Mouse (Mus musculus): ENCODE results near the gene Pkd1. TPM values are rescaled to one million over a fixed set of nuclear protein-coding genes. Genes with fewer than 3 reads are reported as not detected.

The Pkd1 gene
- polyA plus RNA-seq, 1 experiment from 2014 or later: 23.9 TPM

- Histone ChIP-seq H3K36me3 (ENCODE audit: control insufficient read depth, insufficient read depth, low read length) (no peaks in the 10 kb centered on the region), H3K9me3 (ENCODE audit: control insufficient read depth, low read length) (no peaks in the 10 kb centered on the region), H3K4me2 (ENCODE audit: low read depth, low read length, severe bottlenecking) (no peak overlapping the region), H3K4me3 (ENCODE audit: low read depth, low read length) (no peak overlapping the region), H3K27ac (ENCODE audit: low read depth, low read length) (no peak overlapping the region), H3K9ac (ENCODE audit: low read length) (no peak overlapping the region), H3K27me3 (ENCODE audit: control insufficient read depth, insufficient read depth, low read length) (no peaks in the 10 kb centered on the region), H3K4me1 (replicated peaks; ENCODE audit: control insufficient read depth, insufficient read depth, low read length) (peaks cover 5% of the 10 kb centered on the region; the same call in 1 of the 2 replicates)
- 91% methylated on average over 4 of the region's 4 CpGs for WGBS
- ATAC-seq (replicated peaks; ENCODE audit: low FRiP score) (no peak), DNase-seq (ENCODE audit: low spot score) (no peak)
Observed at GRCm38 (mm10) chr17:24638214-24638613, 88.6 kb downstream of the Pkd1 start.

- H3K36me3 ChIP-seq (ENCODE audit: control insufficient read depth, insufficient read depth, low read length): no peaks in the 10 kb centered on the region
- no peak overlapping the region for H3K9ac ChIP-seq (ENCODE audit: low read length)
- no peak overlapping the region for H3K4me2 ChIP-seq (ENCODE audit: low read depth, low read length, severe bottlenecking)
- ATAC-seq (replicated peaks; ENCODE audit: low FRiP score): no peak
- H3K4me3 ChIP-seq (ENCODE audit: low read depth, low read length): no peak overlapping the region
- no peaks in the 10 kb centered on the region for H3K9me3 ChIP-seq (ENCODE audit: control insufficient read depth, low read length)
- H3K4me1 ChIP-seq (replicated peaks; ENCODE audit: control insufficient read depth, insufficient read depth, low read length): peaks cover under 1% of the 10 kb centered on the region; the same call in 1 of the 2 replicates
- WGBS: 68% methylated on average over 9 of the region's 9 CpGs
- DNase-seq (ENCODE audit: low spot score): no peak
- H3K27ac ChIP-seq (ENCODE audit: low read depth, low read length): no peak overlapping the region
- no peaks in the 10 kb centered on the region for H3K27me3 ChIP-seq (ENCODE audit: control insufficient read depth, insufficient read depth, low read length)
Observed at GRCm38 (mm10) chr17:24638840-24639239, 89.2 kb downstream of the Pkd1 start.

- WGBS: 83% methylated on average over 5 of the region's 5 CpGs
- no peak overlapping the region for H3K27ac ChIP-seq (ENCODE audit: low read depth, low read length)
- no peak overlapping the region for H3K9ac ChIP-seq (ENCODE audit: low read length)
- H3K4me2 ChIP-seq (ENCODE audit: low read depth, low read length, severe bottlenecking): no peak overlapping the region
- H3K27me3 ChIP-seq (ENCODE audit: control insufficient read depth, insufficient read depth, low read length): no peaks in the 10 kb centered on the region
- H3K4me3 ChIP-seq (ENCODE audit: low read depth, low read length): no peak overlapping the region
- H3K4me1 ChIP-seq (replicated peaks; ENCODE audit: control insufficient read depth, insufficient read depth, low read length): no peaks in the 10 kb centered on the region
- no peaks in the 10 kb centered on the region for H3K9me3 ChIP-seq (ENCODE audit: control insufficient read depth, low read length)
- no peaks in the 10 kb centered on the region for H3K36me3 ChIP-seq (ENCODE audit: control insufficient read depth, insufficient read depth, low read length)
- no peak for ATAC-seq (replicated peaks; ENCODE audit: low FRiP score)
- DNase-seq (ENCODE audit: low spot score): no peak
Observed at GRCm38 (mm10) chr17:24639571-24639988, 89.9 kb downstream of the Pkd1 start.

- H3K9me3 ChIP-seq (ENCODE audit: control insufficient read depth, low read length): no peaks in the 10 kb centered on the region
- no peak overlapping the region for H3K9ac ChIP-seq (ENCODE audit: low read length)
- no peaks in the 10 kb centered on the region for H3K36me3 ChIP-seq (ENCODE audit: control insufficient read depth, insufficient read depth, low read length)
- H3K4me2 ChIP-seq (ENCODE audit: low read depth, low read length, severe bottlenecking): no peak overlapping the region
- H3K4me1 ChIP-seq (replicated peaks; ENCODE audit: control insufficient read depth, insufficient read depth, low read length): no peaks in the 10 kb centered on the region
- DNase-seq (ENCODE audit: low spot score): no peak
- H3K27ac ChIP-seq (ENCODE audit: low read depth, low read length): no peak overlapping the region
- no peak for ATAC-seq (replicated peaks; ENCODE audit: low FRiP score)
- H3K27me3 ChIP-seq (ENCODE audit: control insufficient read depth, insufficient read depth, low read length): no peaks in the 10 kb centered on the region
- WGBS: 86% methylated on average over 7 of the region's 7 CpGs
- H3K4me3 ChIP-seq (ENCODE audit: low read depth, low read length): no peak overlapping the region
Observed at GRCm38 (mm10) chr17:24640119-24640518, 90.5 kb downstream of the Pkd1 start.

- ATAC-seq (replicated peaks; ENCODE audit: low FRiP score): no peak
- WGBS: 96% methylated on average over 15 of the region's 15 CpGs
Observed at GRCm38 (mm10) chr17:24640581-24640980, 90.9 kb downstream of the Pkd1 start.

GRCm38 (mm10) chr17:24641944-24642343 lies 92.3 kb downstream of the Pkd1 start:
- no peak overlapping the region for H3K4me3 ChIP-seq (ENCODE audit: low read depth, low read length)
- no peak overlapping the region for H3K4me2 ChIP-seq (ENCODE audit: low read depth, low read length, severe bottlenecking)
- no peak overlapping the region for H3K9ac ChIP-seq (ENCODE audit: low read length)
- DNase-seq (ENCODE audit: low spot score): no peak
- H3K4me1 ChIP-seq (replicated peaks; ENCODE audit: control insufficient read depth, insufficient read depth, low read length): no peaks in the 10 kb centered on the region
- no peak for ATAC-seq (replicated peaks; ENCODE audit: low FRiP score)
- no peak overlapping the region for H3K27ac ChIP-seq (ENCODE audit: low read depth, low read length)
- no peaks in the 10 kb centered on the region for H3K27me3 ChIP-seq (ENCODE audit: control insufficient read depth, insufficient read depth, low read length)
- no peaks in the 10 kb centered on the region for H3K9me3 ChIP-seq (ENCODE audit: control insufficient read depth, low read length)
- no peaks in the 10 kb centered on the region for H3K36me3 ChIP-seq (ENCODE audit: control insufficient read depth, insufficient read depth, low read length)
- WGBS: 94% methylated on average over 14 of the region's 14 CpGs

More at GRCm38 (mm10) chr17:24640581-24640980, 90.9 kb downstream of the Pkd1 start:
- Histone ChIP-seq H3K27me3 (ENCODE audit: control insufficient read depth, insufficient read depth, low read length) (no peaks in the 10 kb centered on the region), H3K9me3 (ENCODE audit: control insufficient read depth, low read length) (no peaks in the 10 kb centered on the region), H3K4me1 (replicated peaks; ENCODE audit: control insufficient read depth, insufficient read depth, low read length) (no peaks in the 10 kb centered on the region), H3K9ac (ENCODE audit: low read length) (no peak overlapping the region), H3K27ac (ENCODE audit: low read depth, low read length) (no peak overlapping the region), H3K4me3 (ENCODE audit: low read depth, low read length) (no peak overlapping the region), H3K4me2 (ENCODE audit: low read depth, low read length, severe bottlenecking) (no peak overlapping the region), H3K36me3 (ENCODE audit: control insufficient read depth, insufficient read depth, low read length) (no peaks in the 10 kb centered on the region)
- DNase-seq (ENCODE audit: low spot score): no peak

- no peak overlapping the region for H3K4me2 ChIP-seq (ENCODE audit: low read depth, low read length, severe bottlenecking)
- H3K27me3 ChIP-seq (ENCODE audit: control insufficient read depth, insufficient read depth, low read length): no peaks in the 10 kb centered on the region
- no peak overlapping the region for H3K9ac ChIP-seq (ENCODE audit: low read length)
- H3K4me3 ChIP-seq (ENCODE audit: low read depth, low read length): no peak overlapping the region
- ATAC-seq (replicated peaks; ENCODE audit: low FRiP score): no peak
- no peaks in the 10 kb centered on the region for H3K9me3 ChIP-seq (ENCODE audit: control insufficient read depth, low read length)
- H3K36me3 ChIP-seq (ENCODE audit: control insufficient read depth, insufficient read depth, low read length): no peaks in the 10 kb centered on the region
- H3K27ac ChIP-seq (ENCODE audit: low read depth, low read length): no peak overlapping the region
- WGBS: 83% methylated on average over 6 of the region's 6 CpGs
- no peak for DNase-seq (ENCODE audit: low spot score)
- H3K4me1 ChIP-seq (replicated peaks; ENCODE audit: control insufficient read depth, insufficient read depth, low read length): no peaks in the 10 kb centered on the region
Observed at GRCm38 (mm10) chr17:24642791-24643343, 93.2 kb downstream of the Pkd1 start.

- Histone ChIP-seq H3K9me3 (ENCODE audit: control insufficient read depth, low read length) (no peaks in the 10 kb centered on the region), H3K4me1 (replicated peaks; ENCODE audit: control insufficient read depth, insufficient read depth, low read length) (no peaks in the 10 kb centered on the region), H3K27me3 (ENCODE audit: control insufficient read depth, insufficient read depth, low read length) (no peaks in the 10 kb centered on the region), H3K4me2 (ENCODE audit: low read depth, low read length, severe bottlenecking) (no peak overlapping the region), H3K27ac (ENCODE audit: low read depth, low read length) (no peak overlapping the region), H3K36me3 (ENCODE audit: control insufficient read depth, insufficient read depth, low read length) (no peaks in the 10 kb centered on the region), H3K9ac (ENCODE audit: low read length) (no peak overlapping the region; the same call in 1 of the 2 replicates), H3K4me3 (ENCODE audit: low read depth, low read length) (no peak overlapping the region)
- DNase-seq (ENCODE audit: low spot score) (no peak), ATAC-seq (replicated peaks; ENCODE audit: low FRiP score) (no peak)
- 58% methylated on average over 7 of the region's 7 CpGs for WGBS
Observed at GRCm38 (mm10) chr17:24644030-24644715, 94.5 kb downstream of the Pkd1 start.

Data from forebrain, embryonic 11.5 days (tissue).